Comparison of ENCODE assay signal across 9 mouse cellular contexts in the genomic region with DNA sequence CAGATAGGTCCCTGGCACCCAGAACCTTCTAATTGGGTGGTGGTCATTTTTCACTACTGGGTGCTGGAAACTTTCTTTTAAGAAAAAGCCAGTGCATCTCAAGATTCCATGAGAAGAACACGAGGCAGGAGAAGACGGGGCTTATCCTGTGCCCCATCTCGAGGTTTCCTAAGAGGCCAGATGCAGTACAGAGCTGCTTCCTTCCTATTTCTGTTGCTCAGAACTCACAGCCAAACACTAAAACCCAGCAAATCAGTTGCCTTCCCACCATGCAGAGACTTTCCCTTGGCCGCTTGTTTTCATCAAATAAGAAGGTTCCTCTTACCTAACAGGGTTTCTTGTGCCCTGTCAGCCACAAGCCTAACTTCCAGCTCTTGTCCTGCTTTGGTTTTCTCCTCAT.
DNase-seq lines count a peak whose midpoint lies in the region; ATAC-seq and TF ChIP-seq lines count a peak whose summit lies in the region.
"Had no signal": no experiment of that assay in that cellular context is flagged by ENCODE, and none has a peak within 500 bp of the region (broad histone marks: within the 10 kb centered on the region; RNA-seq: fewer than 3 reads in every experiment).

No protein-coding gene starts in this region.

- no peaks in the 10 kb centered on the region for H3K27me3 ChIP-seq in lung, embryonic 14.5 days (ENCODE audit: insufficient read depth, low read length)
- H3K27me3 ChIP-seq in heart, embryonic 15.5 days, result no peaks in the 10 kb centered on the region

- TF ChIP-seq POLR2A in bone marrow, adult 2 months (IDR thresholded peaks at IDR 0.05; ENCODE audit: borderline replicate concordance, control insufficient read depth, low read depth, low read length), result no peak

- H3K27ac ChIP-seq in lung, embryonic 14.5 days (ENCODE audit: low read depth), result peak overlapping the region; percentile 44
- H3K27ac ChIP-seq in bone marrow, adult 2 months (ENCODE audit: control insufficient read depth, insufficient read depth, low read depth, low read length, poor library complexity), result peak overlapping the region; percentile 92
- peak overlapping the region; percentile 75 for H3K27ac ChIP-seq in heart, embryonic 15.5 days

- H3K4me3 ChIP-seq in lung, embryonic 14.5 days (ENCODE audit: low read depth, low read length), result no peak overlapping the region
- no peak overlapping the region for H3K4me3 ChIP-seq in bone marrow, adult 2 months (replicated peaks; ENCODE audit: control insufficient read depth, low read depth, low read length)
- H3K4me3 ChIP-seq in heart, embryonic 15.5 days, result no peak overlapping the region

- peak; percentile 17 for DNase-seq in lung, embryonic 14.5 days
- no peak for DNase-seq in lung, postnatal 14 days
- DNase-seq in MN1 (ENCODE audit: low spot score), result no peak
- no peak for DNase-seq in cerebellum, postnatal 10 days
- DNase-seq: adrenal gland, postnatal 10 days; kidney, postnatal 4 days had no signal

- H3K36me3 ChIP-seq in lung, embryonic 14.5 days (ENCODE audit: insufficient read depth), result no peaks in the 10 kb centered on the region
- no peaks in the 10 kb centered on the region for H3K36me3 ChIP-seq in heart, embryonic 15.5 days

- no peak overlapping the region for H3K9ac ChIP-seq in lung, embryonic 14.5 days
- no peak overlapping the region for H3K9ac ChIP-seq in heart, embryonic 15.5 days

- ATAC-seq in lung, embryonic 14.5 days (ENCODE audit: insufficient read depth), result no peak
- ATAC-seq in heart, embryonic 15.5 days (replicated peaks; ENCODE audit: insufficient number of reproducible peaks, insufficient read depth, low FRiP score, low read depth), result no peak
- ATAC-seq in megakaryocyte progenitor cell, adult 5-6 weeks (replicated peaks; ENCODE audit: poor library complexity), result peak; percentile 26

- peaks cover 11% of the 10 kb centered on the region for H3K4me1 ChIP-seq in lung, embryonic 14.5 days (ENCODE audit: insufficient read depth)
- peaks cover 11% of the 10 kb centered on the region for H3K4me1 ChIP-seq in bone marrow, adult 2 months (ENCODE audit: control insufficient read depth, insufficient read depth, low read length)
- peaks cover 7% of the 10 kb centered on the region for H3K4me1 ChIP-seq in heart, embryonic 15.5 days (replicated peaks)

- no peak overlapping the region for H3K4me2 ChIP-seq in lung, embryonic 14.5 days
- H3K4me2 ChIP-seq in heart, embryonic 15.5 days, result no peak overlapping the region

- WGBS in lung, embryonic 14.5 days, result 58% methylated on average over 4 of the region's 4 CpGs
- WGBS in bone marrow, adult 2 months, result 5% methylated on average over 4 of the region's 4 CpGs
- 58% methylated on average over 4 of the region's 4 CpGs for WGBS in heart, embryonic 15.5 days

- no peaks in the 10 kb centered on the region for H3K9me3 ChIP-seq in lung, embryonic 14.5 days (ENCODE audit: low read depth, low read length)
- H3K9me3 ChIP-seq in heart, embryonic 15.5 days (replicated peaks), result no peaks in the 10 kb centered on the region

- TF ChIP-seq CTCF in lung, embryonic 14.5 days (IDR thresholded peaks at IDR 0.05; ENCODE audit: low read depth), result no peak
- no peak for TF ChIP-seq CTCF in bone marrow, adult 2 months (IDR thresholded peaks at IDR 0.05; ENCODE audit: control insufficient read depth, insufficient read depth, low read length)
